Comparison of ENCODE assay signal across 7 mouse cellular contexts in genomic region chr8:124862321-124863162, GRCm38 (mm10). TPM values are rescaled to one million over a fixed set of nuclear protein-coding genes. Genes with fewer than 3 reads are reported as not detected.
DNase-seq lines count a peak whose midpoint lies in the region; ATAC-seq and TF ChIP-seq lines count a peak whose summit lies in the region.

Gnpat (plus strand) TSS chr8:124863033.
2810004N23Rik (minus strand) TSS chr8:124863120.

- no peaks in the 10 kb centered on the region for H3K9me3 ChIP-seq in intestine, postnatal 0 days (ENCODE audit: control insufficient read depth)
- H3K9me3 ChIP-seq in midbrain, embryonic 12.5 days = no peaks in the 10 kb centered on the region

- peak within 1 kb of the TSS; percentile 79 for H3K4me2 ChIP-seq in intestine, postnatal 0 days (replicated peaks; ENCODE audit: low read depth)
- H3K4me2 ChIP-seq in midbrain, embryonic 12.5 days (replicated peaks) = peak within 1 kb of the TSS; percentile 82

- peak within 1 kb of the TSS; percentile 87 for H3K27ac ChIP-seq in intestine, postnatal 0 days (ENCODE audit: low read depth, low read length)
- peak within 1 kb of the TSS; percentile 90 for H3K27ac ChIP-seq in midbrain, embryonic 12.5 days (replicated peaks)
- peak within 1 kb of the TSS; percentile 57 for H3K27ac ChIP-seq in small intestine, adult 2 months (ENCODE audit: insufficient read depth, low read depth, low read length)

- H3K27me3 ChIP-seq in intestine, postnatal 0 days (replicated peaks; ENCODE audit: control insufficient read depth, insufficient read depth, low read length) = no peaks in the 10 kb centered on the region
- H3K27me3 ChIP-seq in midbrain, embryonic 12.5 days = no peaks in the 10 kb centered on the region
- no peaks in the 10 kb centered on the region for H3K27me3 ChIP-seq in small intestine, adult 2 months (ENCODE audit: control insufficient read depth, insufficient read depth, low read length)

- intact Hi-C loops in left cerebral cortex, postnatal 4 days (cut with DNase I) = no loop called here

- peak within 1 kb of the TSS; percentile 92 for H3K9ac ChIP-seq in intestine, postnatal 0 days (ENCODE audit: low read depth, low read length)
- peak within 1 kb of the TSS; percentile 97 for H3K9ac ChIP-seq in midbrain, embryonic 12.5 days (replicated peaks)

- DNase-seq in adrenal gland, adult 8-10 months = peak; percentile 88
- DNase-seq in embryo, embryonic 9.5 days (ENCODE audit: extremely low spot score) = peak; percentile 96
- DNase-seq in gonadal fat pad, adult 2 months (ENCODE audit: low read depth) = no peak
- peak; percentile 96 for DNase-seq in left cerebral cortex, postnatal 4 days

- H3K4me3 ChIP-seq in intestine, postnatal 0 days (ENCODE audit: low read depth, low read length) = peak within 1 kb of the TSS; percentile 91
- H3K4me3 ChIP-seq in midbrain, embryonic 12.5 days = peak within 1 kb of the TSS; percentile 97
- peak within 1 kb of the TSS; percentile 90 for H3K4me3 ChIP-seq in small intestine, adult 2 months (ENCODE audit: low read depth, low read length)

- no peaks in the 10 kb centered on the region for H3K4me1 ChIP-seq in intestine, postnatal 0 days (replicated peaks; ENCODE audit: control insufficient read depth, insufficient read depth, low read length)
- H3K4me1 ChIP-seq in midbrain, embryonic 12.5 days = peaks cover 13% of the 10 kb centered on the region
- H3K4me1 ChIP-seq in small intestine, adult 2 months (ENCODE audit: control insufficient read depth, insufficient read depth, insufficient read length, low read length) = peaks cover 4% of the 10 kb centered on the region; the same call in 1 of the 2 replicates

- peak; percentile 86 for TF ChIP-seq POLR2A in small intestine, adult 2 months (IDR thresholded peaks at IDR 0.05; ENCODE audit: low read depth, low read length)

- TF ChIP-seq CTCF in intestine, postnatal 0 days (IDR thresholded peaks at IDR 0.05; ENCODE audit: low read depth) = no peak
- no peak for TF ChIP-seq CTCF in small intestine, adult 2 months (IDR thresholded peaks at IDR 0.05; ENCODE audit: extremely low read depth, insufficient read length, insufficient replicate concordance, low read depth, low read length)

- peaks cover 17% of the 10 kb centered on the region; the same call in 1 of the 2 replicates for H3K36me3 ChIP-seq in intestine, postnatal 0 days (ENCODE audit: control insufficient read depth, insufficient read depth)
- H3K36me3 ChIP-seq in midbrain, embryonic 12.5 days = peaks cover 40% of the 10 kb centered on the region
- H3K36me3 ChIP-seq in small intestine, adult 2 months (ENCODE audit: control insufficient read depth, insufficient read depth, low read length) = peaks cover 15% of the 10 kb centered on the region

- ATAC-seq in intestine, postnatal 0 days = peak; percentile 94
- peak; percentile 98 for ATAC-seq in midbrain, embryonic 12.5 days (ENCODE audit: low FRiP score, low read depth)

- WGBS in intestine, postnatal 0 days = under 1% methylated on average over 55 of the region's 55 CpGs
- WGBS in midbrain, embryonic 12.5 days = 2% methylated on average over 55 of the region's 55 CpGs
- under 1% methylated on average over 55 of the region's 55 CpGs for WGBS in small intestine, adult 2 months

RNA-seq across cellular contexts. Expression of gene Gnpat, which starts in this region (rescaled TPM):
- total RNA-seq in adrenal gland, adult 8-10 months (2022) = 100 to 1,000 TPM in 3 of 4 experiments, 10 to 100 TPM in 1; 93.8 to 131 (median 107) TPM
- polyA plus RNA-seq in gonadal fat pad, adult 2 months (2012; rRNA removed) = 106 and 129 TPM in 2 replicates
- polyA plus RNA-seq in intestine, postnatal 0 days (2015; fragmentation: Nextera tagmentation; extraction: Ambion mirVana) = 31.0 and 31.9 TPM in 2 replicates
- total RNA-seq in left cerebral cortex, postnatal 4 days (2021) = 10 to 100 TPM; 62.1 to 69.6 TPM
- polyA plus RNA-seq in midbrain, embryonic 12.5 days (2016; fragmentation: Nextera tagmentation; extraction: Ambion mirVana) = 126 and 130 TPM in 2 replicates
- polyA plus RNA-seq in small intestine, adult 2 months (2012; rRNA removed) = 12.1 and 17.6 TPM in 2 replicates

RNA-seq across cellular contexts. Expression of gene 2810004N23Rik, which starts in this region (rescaled TPM):
- total RNA-seq in adrenal gland, adult 8-10 months (2022) = 10 to 100 TPM; 27.5 to 31.3 (median 29.2) TPM
- polyA plus RNA-seq in gonadal fat pad, adult 2 months (2012; rRNA removed) = 10.1 and 10.5 TPM in 2 replicates
- polyA plus RNA-seq in intestine, postnatal 0 days (2015; fragmentation: Nextera tagmentation; extraction: Ambion mirVana) = 17.7 and 20.6 TPM in 2 replicates
- 10 to 100 TPM; 21.2 to 24.2 TPM for total RNA-seq in left cerebral cortex, postnatal 4 days (2021)
- polyA plus RNA-seq in midbrain, embryonic 12.5 days (2016; fragmentation: Nextera tagmentation; extraction: Ambion mirVana) = 45.4 and 47.4 TPM in 2 replicates
- 3.3 and 5.4 TPM in 2 replicates for polyA plus RNA-seq in small intestine, adult 2 months (2012; rRNA removed)
